Mouse (Mus musculus): ENCODE measurements around the gene Prelid3b.
A peak's percentile ranks its signal among the peaks of the same experiment; 100 is the strongest.

Gene Prelid3b

GRCm38 (mm10) chr2:174463370-174463769 lies 9.5 kb downstream of the Prelid3b start:
- DNase-seq (ENCODE audit: low spot score), result no peak

- DNase-seq (ENCODE audit: low spot score), result no peak
These were observed 13.5 kb downstream of the Prelid3b start for GRCm38 (mm10) chr2:174459365-174459764.

- no peak for DNase-seq (ENCODE audit: low spot score)
These were observed 19.2 kb downstream of the Prelid3b start for GRCm38 (mm10) chr2:174453681-174454080.

GRCm38 (mm10) chr2:174450353-174450752 lies 22.5 kb downstream of the Prelid3b start, which contains the start of gene Tubb1:
Tubb1 (plus strand) TSS chr2:174450695.
- DNase-seq (ENCODE audit: low spot score), result no peak

- DNase-seq (ENCODE audit: low spot score), result no peak
These were observed 24.5 kb downstream of the Prelid3b start for GRCm38 (mm10) chr2:174448405-174448804.

- DNase-seq (ENCODE audit: low spot score), result no peak
These were observed 26.0 kb downstream of the Prelid3b start for GRCm38 (mm10) chr2:174446905-174447304.

GRCm38 (mm10) chr2:174446492-174446891 lies 26.4 kb downstream of the Prelid3b start:
- DNase-seq (ENCODE audit: low spot score), result no peak

- no peak for DNase-seq (ENCODE audit: low spot score)
These were observed 27.9 kb downstream of the Prelid3b start for GRCm38 (mm10) chr2:174445018-174445417.

GRCm38 (mm10) chr2:174444359-174444758 lies 28.5 kb downstream of the Prelid3b start:
- DNase-seq (ENCODE audit: low spot score), result no peak

- DNase-seq (ENCODE audit: low spot score), result no peak
These were observed 29.8 kb downstream of the Prelid3b start for GRCm38 (mm10) chr2:174443046-174443445.

- DNase-seq (ENCODE audit: low spot score), result no peak
These were observed 30.4 kb downstream of the Prelid3b start for GRCm38 (mm10) chr2:174442460-174442859.

- no peak for DNase-seq (ENCODE audit: low spot score)
These were observed 31.0 kb downstream of the Prelid3b start for GRCm38 (mm10) chr2:174441898-174442297.

- DNase-seq (ENCODE audit: low spot score), result no peak
These were observed 32.9 kb downstream of the Prelid3b start for GRCm38 (mm10) chr2:174439961-174440360.

GRCm38 (mm10) chr2:174439450-174439838 lies 33.4 kb downstream of the Prelid3b start:
- no peak for DNase-seq (ENCODE audit: low spot score)

- DNase-seq (ENCODE audit: low spot score), result peak; percentile 48
These were observed 34.0 kb downstream of the Prelid3b start, which contains the start of gene Ctsz for GRCm38 (mm10) chr2:174438737-174439449. Ctsz (minus strand) TSS chr2:174439039.

- DNase-seq (ENCODE audit: low spot score), result no peak
These were observed 34.7 kb downstream of the Prelid3b start for GRCm38 (mm10) chr2:174438181-174438580.

- no peak for DNase-seq (ENCODE audit: low spot score)
These were observed 35.2 kb downstream of the Prelid3b start for GRCm38 (mm10) chr2:174437697-174437982.

- no peak for DNase-seq (ENCODE audit: low spot score)
These were observed 35.8 kb downstream of the Prelid3b start for GRCm38 (mm10) chr2:174436916-174437696.

- DNase-seq (ENCODE audit: low spot score), result no peak
These were observed 36.7 kb downstream of the Prelid3b start for GRCm38 (mm10) chr2:174436076-174436701.

GRCm38 (mm10) chr2:174434943-174435342 lies 37.9 kb downstream of the Prelid3b start:
- no peak for DNase-seq (ENCODE audit: low spot score)

GRCm38 (mm10) chr2:174428996-174429591 lies 43.8 kb downstream of the Prelid3b start:
- no peak for DNase-seq (ENCODE audit: low spot score)

- DNase-seq (ENCODE audit: low spot score), result no peak
These were observed 44.6 kb downstream of the Prelid3b start for GRCm38 (mm10) chr2:174428076-174428835.
